Mouse (Mus musculus) gastrocnemius, adult 18-20 months (tissue): Measurements from ENCODE around the gene Noc2l. TPM values are rescaled to one million over a fixed set of nuclear protein-coding genes. Genes with fewer than 3 reads are reported as not detected.

Experiments
- microRNA-seq: library from miRNA; unstranded; fragments of <30 nt; microRNA quantifications from one replicate; pipeline ENCODE4 v1.2.0, GENCODE M21; 2021
- total RNA-seq, 2 experiments: library from RNA; stranded (reverse); gene quantifications; 2 replicates each; pipeline ENCODE4 v1.2.3; 2021

Gene Noc2l
- total RNA-seq, 2 experiments from 2014 or later = 31.2 to 33.4 TPM

Small RNA genes lying within 50 kb of the gene (microRNA-seq; reads per million reads assigned to microRNA genes)
- 6.8 reads per million, percentile 17 among the genes with 10 or more reads in this experiment for gene Mir7658

Other genes with a start within 250 kb of the Noc2l start
- gene B3galt6, start 243.4 kb upstream of the Noc2l start, total RNA-seq = 1 to 10 TPM; 1.3 TPM
- 10 to 100 TPM; 77.2 to 85.0 TPM for gene Sdf4, start 243.1 kb upstream of the Noc2l start, total RNA-seq
- gene Tnfrsf4, start 222.2 kb upstream of the Noc2l start, total RNA-seq = 1 to 10 TPM; 1.2 to 1.3 TPM
- gene Tnfrsf18, start 209.8 kb upstream of the Noc2l start, total RNA-seq = not detected
- not detected for gene Ttll10, start 176.6 kb upstream of the Noc2l start, total RNA-seq
- gene 9430015G10Rik, start 126.0 kb upstream of the Noc2l start, total RNA-seq = 1 to 10 TPM; 2.1 to 3.1 TPM
- not detected for gene Rnf223, start 105.5 kb upstream of the Noc2l start, total RNA-seq
- 1 to 10 TPM; 4.8 to 5.6 TPM for gene Agrn, start 38.5 kb upstream of the Noc2l start, total RNA-seq
- gene Isg15, start 35.2 kb upstream of the Noc2l start, total RNA-seq = under 1 TPM; 0.32 to 0.74 TPM
- gene AW011738, start 32.7 kb upstream of the Noc2l start, total RNA-seq = 1 to 10 TPM; 3.7 to 4.9 TPM
- gene Perm1, start 20.1 kb upstream of the Noc2l start, total RNA-seq = 100 to 1,000 TPM; 143 to 233 TPM
- gene Plekhn1, start 1.2 kb upstream of the Noc2l start, total RNA-seq = 1 to 10 TPM; 5.9 to 6.7 TPM
- gene Samd11, start 19.6 kb downstream of the Noc2l start, total RNA-seq = not detected
- not detected for gene Vmn2r-ps159, start 95.1 kb downstream of the Noc2l start, total RNA-seq